Mouse (Mus musculus) layer of hippocampus, adult 2 months (tissue): ENCODE measurements around the gene Josd1. TPM values are rescaled to one million over a fixed set of nuclear protein-coding genes. Genes with fewer than 3 reads are reported as not detected.

Source experiments
- DNase-seq, 2 experiments: peaks; one replicate each; pipeline ENCODE4 v3.0.0; 2022; ENCODE audit warnings: low spot score in 2 of 2
- H3K27ac ChIP-seq: fragments of 200-600 bp; 2 replicates; pipeline ENCODE4 v1.8.1; 2022
- H3K4me3 ChIP-seq: fragments of 200-600 bp; 2 replicates; pipeline ENCODE4 v1.8.1; 2022; ENCODE audit warnings: mild to moderate bottlenecking
- CTCF ChIP-seq: fragments of 200-600 bp; conservative IDR thresholded peaks from 2 replicates; pipeline ENCODE4 v1.8.1; 2022; ENCODE audit warnings: antibody characterized with exemption, mild to moderate bottlenecking, moderate library complexity
- long read RNA-seq, 2 experiments: library from polyadenylated mRNA; stranded (forward); transcript quantifications; one replicate each; pipeline ENCODE4 v2.0.0; 2021; ENCODE audit warnings: borderline mapping rate in 2 of 2
- total RNA-seq, 2 experiments: library from RNA; stranded (reverse); gene quantifications; 2 replicates each; pipeline ENCODE4 v1.2.3; 2021

Gene Josd1
- 10 to 100 TPM; 46.0 to 47.0 TPM for total RNA-seq
- long read RNA-seq, experiment 1, transcript Josd1-201 (4 exons, 3,440 nt), result major isoform, 14 of 26 reads
- long read RNA-seq, experiment 1, partial matches to known transcripts, result 1 of 26 reads
- long read RNA-seq, experiment 1, other reads (novel, unspliced or antisense), result 11 of 26 reads
- long read RNA-seq, experiment 2, transcript Josd1-201 (4 exons, 3,440 nt), result major isoform, 21 of 36 reads
- long read RNA-seq, experiment 2, partial matches to known transcripts, result 2 of 36 reads
- long read RNA-seq, experiment 2, other reads (novel, unspliced or antisense), result 13 of 36 reads

GRCm38 (mm10) chr15:79687646-79688267 is at the start of gene Josd1:
Josd1 (minus strand) TSS chr15:79687919.
- H3K4me3 ChIP-seq, result peak within 1 kb of the TSS; percentile 87
- no peak for TF ChIP-seq CTCF
- DNase-seq, result peak; percentile 92 to 95
- H3K27ac ChIP-seq, result peak within 1 kb of the TSS; percentile 98

GRCm38 (mm10) chr15:79734311-79734710 is 46.6 kb upstream of the Josd1 start:
- no peak for DNase-seq
- H3K4me3 ChIP-seq, result no peak overlapping the region
- peak overlapping the region; percentile 83; the same call in 1 of the 2 replicates for H3K27ac ChIP-seq
- TF ChIP-seq CTCF, result no peak

- no peak for TF ChIP-seq CTCF
- DNase-seq, result no peak
- Histone ChIP-seq H3K27ac (peak overlapping the region; percentile 83; the same call in 1 of the 2 replicates), H3K4me3 (no peak overlapping the region)
Measured at GRCm38 (mm10) chr15:79733640-79734039, 45.9 kb upstream of the Josd1 start.

- no peak for TF ChIP-seq CTCF
- DNase-seq, result no peak
- Histone ChIP-seq H3K4me3 (no peak overlapping the region), H3K27ac (no peak overlapping the region)
Measured at GRCm38 (mm10) chr15:79733192-79733591, 45.5 kb upstream of the Josd1 start.

GRCm38 (mm10) chr15:79731554-79731953 is 43.8 kb upstream of the Josd1 start:
- no peak for TF ChIP-seq CTCF
- DNase-seq, result no peak
- H3K27ac ChIP-seq, result no peak overlapping the region
- no peak overlapping the region for H3K4me3 ChIP-seq

- no peak for TF ChIP-seq CTCF
- no peak for DNase-seq
- Histone ChIP-seq H3K4me3 (no peak overlapping the region), H3K27ac (peak overlapping the region; percentile 57)
Measured at GRCm38 (mm10) chr15:79728731-79729388, 41.1 kb upstream of the Josd1 start.

GRCm38 (mm10) chr15:79728311-79728710 is 40.6 kb upstream of the Josd1 start:
- Histone ChIP-seq H3K27ac (peak overlapping the region; percentile 57), H3K4me3 (no peak overlapping the region)
- DNase-seq, result no peak
- TF ChIP-seq CTCF, result no peak

- TF ChIP-seq CTCF, result no peak
- Histone ChIP-seq H3K4me3 (no peak overlapping the region), H3K27ac (peak overlapping the region; percentile 57)
- no peak for DNase-seq
Measured at GRCm38 (mm10) chr15:79727840-79728239, 40.1 kb upstream of the Josd1 start.

GRCm38 (mm10) chr15:79725190-79725789 is 37.6 kb upstream of the Josd1 start:
- DNase-seq, result no peak
- Histone ChIP-seq H3K27ac (0 out of 2 replicates have a peak overlapping the region, but pooled peaks have one; percentile 14), H3K4me3 (no peak overlapping the region)
- TF ChIP-seq CTCF, result no peak

- DNase-seq, result peak in 1 of 2 experiments; percentile 23
- TF ChIP-seq CTCF, result peak; percentile 74
- Histone ChIP-seq H3K4me3 (no peak overlapping the region), H3K27ac (0 out of 2 replicates have a peak overlapping the region, but pooled peaks have one; percentile 28)
Measured at GRCm38 (mm10) chr15:79723439-79723838, 35.7 kb upstream of the Josd1 start.

- TF ChIP-seq CTCF, result no peak
- H3K4me3 ChIP-seq, result no peak overlapping the region
- no peak for DNase-seq
- H3K27ac ChIP-seq, result peak overlapping the region; percentile 28; the same call in 1 of the 2 replicates
Measured at GRCm38 (mm10) chr15:79720796-79721195, 33.1 kb upstream of the Josd1 start.

GRCm38 (mm10) chr15:79720267-79720666 is 32.5 kb upstream of the Josd1 start:
- DNase-seq, result no peak
- Histone ChIP-seq H3K27ac (peak overlapping the region; percentile 28; the same call in 1 of the 2 replicates), H3K4me3 (no peak overlapping the region)
- TF ChIP-seq CTCF, result no peak

- no peak for DNase-seq
- Histone ChIP-seq H3K4me3 (no peak overlapping the region), H3K27ac (no peak overlapping the region)
- TF ChIP-seq CTCF, result no peak
Measured at GRCm38 (mm10) chr15:79716710-79717109, 29.0 kb upstream of the Josd1 start.
